ENCODE assay signal across 18 mouse cellular contexts in the genomic region with DNA sequence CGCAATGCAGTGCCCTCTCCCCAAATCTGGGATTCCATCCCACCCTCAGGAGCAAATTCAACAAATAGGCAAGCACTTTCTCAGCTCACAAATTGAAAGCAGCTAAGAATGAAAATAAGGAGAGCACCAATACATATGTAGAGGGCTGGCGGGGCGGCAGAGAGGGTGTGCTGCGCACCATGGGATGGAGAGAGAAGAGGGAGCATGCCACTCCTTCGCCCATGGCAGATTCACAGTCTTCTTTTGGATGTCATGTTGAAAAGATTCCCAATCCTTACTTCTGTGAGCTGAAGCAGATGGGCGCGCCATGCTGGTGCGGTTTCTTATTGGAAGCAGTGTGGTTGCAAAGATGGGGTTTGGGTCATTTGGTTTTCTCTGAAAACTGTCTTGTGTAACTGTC.
"Had no signal": no experiment of that assay in that cellular context is flagged by ENCODE, and none has a peak within 500 bp of the region (broad histone marks: within the 10 kb centered on the region; RNA-seq: fewer than 3 reads in every experiment).

No protein-coding gene starts in this region.

- H3K36me3 ChIP-seq: midbrain, embryonic 10.5 days; midbrain, embryonic 12.5 days; neural tube, embryonic 13.5 days; neural tube, embryonic 15.5 days had no signal

- DNase-seq: lung, adult 18-20 months; lung, embryonic 14.5 days; lung, postnatal 10 days; lung, postnatal 4 days; midbrain, embryonic 14.5 days; retina, postnatal 1 day; right cerebral cortex, adult 18-20 months; right cerebral cortex, postnatal 4 days; spleen, adult 18-20 months; thymus, adult 18-20 months; thymus, postnatal 14 days; thymus, postnatal 36 days had no signal

- H3K27ac ChIP-seq: midbrain, embryonic 10.5 days; midbrain, embryonic 12.5 days; neural tube, embryonic 13.5 days; neural tube, embryonic 15.5 days had no signal

- H3K9ac ChIP-seq: lung, embryonic 14.5 days; midbrain, embryonic 12.5 days; neural tube, embryonic 13.5 days; neural tube, embryonic 15.5 days had no signal

- H3K4me2 ChIP-seq: lung, embryonic 14.5 days; midbrain, embryonic 12.5 days; neural tube, embryonic 13.5 days; neural tube, embryonic 15.5 days had no signal

- H3K4me3 ChIP-seq: midbrain, embryonic 10.5 days; midbrain, embryonic 12.5 days; myocyte; neural tube, embryonic 13.5 days; neural tube, embryonic 15.5 days had no signal

- H3K9me3 ChIP-seq: midbrain, embryonic 10.5 days; midbrain, embryonic 12.5 days; neural tube, embryonic 13.5 days; neural tube, embryonic 15.5 days had no signal

- H3K27me3 ChIP-seq: midbrain, embryonic 12.5 days; neural tube, embryonic 13.5 days; neural tube, embryonic 15.5 days had no signal

- ATAC-seq: midbrain, embryonic 16.5 days had no signal

- H3K4me1 ChIP-seq: midbrain, embryonic 10.5 days; midbrain, embryonic 12.5 days; neural tube, embryonic 13.5 days; neural tube, embryonic 15.5 days had no signal
